Mouse (Mus musculus) brain, embryonic 18.5 days (tissue): ENCODE measurements around the gene Rhod.
"Not testable (repeated sequence)": the region's sequence is repeated elsewhere in the genome, so short reads cannot be mapped to it uniquely, and the experiment has no call there.

Experiments used
- DNase-seq: peaks from one replicate; pipeline ENCODE4 v3.0.0-alpha.2; 2012; ENCODE audit warnings: low read depth, low spot score

The Rhod gene

DNA sequence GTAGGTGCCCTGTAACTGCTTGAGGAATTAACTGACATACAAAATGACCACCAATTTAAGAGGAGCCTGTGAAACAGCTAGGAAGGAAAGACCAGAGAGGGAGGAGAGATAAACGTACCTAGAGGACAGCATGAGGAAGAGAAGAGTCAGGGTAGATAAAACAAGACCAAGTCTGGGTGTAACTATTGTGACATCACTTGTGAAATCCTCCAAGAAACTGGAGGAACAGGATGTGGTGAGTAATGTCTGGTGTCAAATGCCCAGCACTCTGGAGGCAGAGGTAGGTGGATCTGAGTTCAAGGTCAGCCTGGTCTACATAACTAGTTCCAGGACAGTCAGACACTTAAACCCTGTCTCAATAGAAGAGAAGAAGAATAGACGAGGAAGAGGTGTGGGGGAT, 30.2 kb downstream of the Rhod start:
- no peak for DNase-seq

DNA sequence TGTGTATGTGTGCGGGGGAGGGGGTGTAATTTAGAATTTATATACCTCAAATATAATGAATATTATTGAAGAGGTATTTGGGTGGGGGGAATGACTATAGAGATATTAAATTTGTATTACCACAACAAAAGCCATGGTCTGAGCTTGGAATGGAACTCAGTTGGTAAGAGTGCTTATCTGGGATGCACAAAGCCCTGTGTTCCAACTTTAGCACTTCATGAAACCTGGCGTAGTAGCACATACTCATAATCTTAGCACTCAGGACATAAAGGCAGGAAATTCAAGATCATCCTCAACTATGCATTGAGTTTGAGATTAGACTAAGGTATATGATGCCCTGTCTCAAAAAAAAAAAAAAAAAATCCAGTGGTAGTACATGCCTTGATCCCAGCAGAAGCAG, 34.4 kb downstream of the Rhod start:
- DNase-seq = no peak

DNA sequence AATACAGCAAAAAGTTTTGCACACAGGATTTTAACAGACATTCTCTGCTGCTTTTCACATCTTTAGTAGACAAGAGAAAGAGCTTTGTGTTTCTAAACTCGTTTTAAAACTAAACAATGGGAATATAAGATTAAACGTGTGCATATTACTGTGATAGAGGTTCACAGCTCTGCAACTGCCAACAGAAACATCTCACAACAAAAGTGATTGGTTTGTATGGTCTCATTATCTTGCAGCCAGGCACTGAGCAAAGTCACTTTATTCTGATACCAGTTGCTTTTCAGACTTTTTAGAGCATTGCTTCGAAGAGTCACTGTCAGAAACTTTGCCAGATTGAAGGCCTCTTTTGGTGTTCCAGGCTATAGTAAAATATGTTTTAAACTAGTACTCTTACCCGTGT, 40.3 kb downstream of the Rhod start:
- DNase-seq = no peak

DNA sequence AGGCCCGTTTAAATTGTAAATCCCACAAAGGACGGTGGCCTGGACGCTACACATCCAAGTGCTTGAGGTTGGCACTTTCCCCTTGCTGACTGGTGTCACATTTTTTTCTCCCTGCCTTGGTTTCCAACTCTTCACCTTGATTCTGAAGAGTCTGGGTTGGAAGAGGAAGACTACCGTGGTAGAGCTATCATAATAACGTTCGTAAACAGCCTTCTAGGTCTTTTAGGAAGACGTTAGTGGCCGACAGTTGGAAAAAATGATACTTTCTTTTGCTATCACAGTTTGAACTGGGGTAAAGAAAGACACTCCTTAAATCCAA, 40.6 kb downstream of the Rhod start:
- DNase-seq = no peak

DNA sequence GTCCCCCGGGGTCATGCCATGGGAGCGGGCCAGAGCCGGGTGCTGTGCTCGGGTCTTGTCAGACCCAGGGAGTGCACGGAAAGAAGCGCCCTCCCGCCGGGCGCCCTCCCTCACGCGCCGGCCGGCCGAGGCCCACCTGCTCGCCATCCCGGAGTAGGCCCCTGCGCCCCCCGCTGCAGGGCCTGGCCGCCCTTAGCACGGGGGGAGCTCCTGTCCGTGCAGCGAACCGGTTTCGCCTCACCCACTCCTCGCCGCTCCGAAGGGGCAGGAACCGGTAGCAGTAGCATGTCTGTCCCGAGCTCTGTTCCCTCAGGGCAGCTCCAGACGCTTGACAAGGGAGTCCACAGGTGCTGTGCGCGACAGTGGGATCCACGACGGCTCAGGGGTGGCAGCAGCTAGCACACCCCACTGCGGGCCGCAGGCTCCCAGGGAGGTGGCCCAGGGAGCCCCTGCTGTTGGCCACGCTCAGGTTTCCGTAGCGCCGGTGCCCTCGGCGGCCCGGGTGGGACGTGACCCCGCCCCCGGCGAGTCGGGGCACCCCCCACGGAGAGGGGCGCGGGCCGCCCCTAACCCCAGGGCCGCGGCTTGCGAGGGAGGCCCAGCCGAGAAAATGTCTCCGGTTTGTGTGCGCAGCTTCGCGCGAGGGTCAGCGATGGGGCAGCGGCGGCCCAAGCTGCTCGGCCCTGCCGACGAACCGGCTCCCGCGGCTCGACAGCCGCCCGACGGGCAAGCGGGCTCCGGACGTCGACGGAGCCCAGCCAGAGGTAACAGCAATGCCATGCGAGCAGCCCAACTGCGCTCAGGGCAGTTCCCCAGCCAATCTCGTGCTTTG, 41.2 kb downstream of the Rhod start, which contains the start of gene Kdm2a:
TSS of gene Kdm2a (minus strand) at position 488 of the 832 bp plus-strand sequence.
- no peak for DNase-seq

DNA sequence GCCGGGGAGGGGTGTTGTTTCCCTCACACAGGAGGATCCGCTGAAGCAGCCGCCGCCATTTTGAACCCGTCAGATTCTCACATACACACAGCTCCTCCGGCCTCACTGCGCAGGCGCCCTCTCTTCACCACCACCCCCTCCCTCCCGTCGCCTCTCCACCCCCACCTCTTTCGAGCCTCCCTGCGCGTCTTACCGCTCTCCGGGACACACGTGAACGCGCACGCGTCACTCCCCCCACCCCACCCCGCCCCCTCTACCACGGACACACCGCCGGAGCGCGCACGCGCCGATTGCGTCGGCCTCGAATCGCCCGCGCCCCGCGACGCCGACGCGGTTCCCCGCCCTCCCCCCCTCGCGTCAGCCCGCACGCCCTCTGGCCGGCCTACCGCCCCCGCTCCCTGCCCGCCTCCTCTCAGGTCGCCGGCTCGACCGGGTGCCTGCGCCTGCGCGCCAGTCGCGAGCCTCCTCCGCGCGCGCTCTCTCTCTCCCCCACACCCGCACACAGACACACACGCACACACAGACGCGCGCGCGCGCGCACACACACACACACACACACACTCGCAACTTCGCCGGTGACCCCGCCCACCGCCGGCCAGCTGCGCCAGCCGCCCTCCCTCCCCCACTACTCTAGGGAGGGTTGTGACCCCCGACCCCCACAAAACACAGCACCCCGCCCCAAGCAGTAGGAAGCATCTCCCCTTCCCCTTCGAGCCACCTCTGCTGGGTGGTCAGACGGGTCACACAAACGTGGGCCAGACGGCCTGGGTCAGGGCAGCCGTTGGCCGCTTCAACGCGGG, 42.0 kb downstream of the Rhod start:
- peak; percentile 97 for DNase-seq

DNA sequence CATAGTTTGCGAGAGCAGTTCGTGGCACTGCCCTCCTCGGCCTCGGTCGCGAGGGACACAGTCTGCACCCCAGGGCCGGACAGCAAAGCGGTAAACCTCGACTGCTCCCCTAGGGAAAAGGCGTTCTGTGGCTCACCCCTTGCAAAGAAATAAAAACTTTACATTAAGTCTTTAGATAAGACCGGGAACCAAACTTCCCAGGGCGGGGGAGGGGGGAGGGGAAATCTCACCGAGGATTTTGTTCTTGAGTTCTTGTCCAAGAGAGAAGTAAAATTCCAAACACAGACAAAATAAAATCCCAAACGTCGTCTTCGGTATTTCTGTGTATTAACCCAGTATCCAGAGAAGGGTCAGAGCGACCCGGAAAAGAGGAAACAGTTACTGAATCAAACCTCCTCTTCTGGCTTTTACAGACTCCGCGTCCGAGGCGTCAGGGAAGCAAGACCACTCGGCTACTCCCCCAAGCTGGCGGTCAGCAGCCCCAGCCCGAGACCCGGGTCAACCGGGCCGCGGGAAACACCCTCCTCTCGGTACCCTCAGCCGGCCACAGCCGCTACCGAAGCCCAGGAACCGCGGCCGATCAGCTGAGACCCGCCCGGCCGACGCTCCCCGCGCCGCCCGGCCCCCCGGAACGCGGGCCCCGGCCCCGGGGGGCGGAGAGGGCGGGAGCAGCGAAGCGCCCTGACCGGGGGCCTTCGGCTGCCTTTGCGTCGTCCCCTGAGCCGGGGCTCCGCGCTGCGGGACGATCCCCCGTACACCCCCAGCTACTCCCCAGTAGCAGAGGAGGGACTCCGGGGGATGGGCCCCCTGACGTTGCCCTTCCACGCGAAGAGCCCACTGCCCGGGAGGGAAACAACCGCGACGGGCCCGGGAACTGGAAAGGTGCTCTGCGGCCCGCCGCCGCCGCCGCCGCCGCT, 42.9 kb downstream of the Rhod start:
- no peak for DNase-seq

DNA sequence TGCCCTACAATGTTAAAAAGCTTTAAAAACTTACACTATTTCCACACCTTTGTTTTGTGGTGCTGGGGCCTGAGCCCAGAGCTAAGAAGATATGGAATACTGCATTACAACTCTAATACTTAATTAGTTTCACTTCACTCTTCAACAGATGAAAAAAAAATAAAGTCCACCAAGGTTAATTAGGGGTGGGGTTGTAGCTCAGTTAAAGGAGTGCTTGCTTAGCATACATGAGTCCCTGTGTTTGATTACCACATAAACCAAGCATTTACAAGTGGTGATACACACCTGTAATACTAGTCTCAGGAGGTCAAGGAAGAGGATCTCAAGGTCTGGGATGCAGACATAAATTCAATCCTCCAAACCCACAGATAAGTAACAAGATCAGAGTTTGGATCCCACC, 52.0 kb downstream of the Rhod start:
- DNase-seq = no peak

DNA sequence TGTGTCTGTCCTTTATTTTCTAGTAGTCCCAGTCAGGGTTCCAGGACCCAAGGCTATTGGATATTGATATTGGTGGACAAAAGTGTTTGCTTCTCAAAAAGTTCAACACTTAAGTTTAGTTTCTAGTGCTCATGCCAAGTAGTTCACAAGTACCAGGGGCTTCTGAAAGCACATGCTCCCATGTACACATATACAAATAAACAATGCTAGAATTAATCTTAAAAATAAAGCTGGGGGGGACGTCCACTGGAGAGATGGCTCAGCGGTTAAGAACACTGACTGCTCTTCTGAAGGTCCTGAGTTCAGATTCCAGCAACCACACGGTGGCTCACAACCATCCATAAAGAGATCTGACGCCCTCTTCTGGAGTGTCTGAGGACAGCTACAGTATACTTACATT, 54.2 kb downstream of the Rhod start:
- DNase-seq = no peak

DNA sequence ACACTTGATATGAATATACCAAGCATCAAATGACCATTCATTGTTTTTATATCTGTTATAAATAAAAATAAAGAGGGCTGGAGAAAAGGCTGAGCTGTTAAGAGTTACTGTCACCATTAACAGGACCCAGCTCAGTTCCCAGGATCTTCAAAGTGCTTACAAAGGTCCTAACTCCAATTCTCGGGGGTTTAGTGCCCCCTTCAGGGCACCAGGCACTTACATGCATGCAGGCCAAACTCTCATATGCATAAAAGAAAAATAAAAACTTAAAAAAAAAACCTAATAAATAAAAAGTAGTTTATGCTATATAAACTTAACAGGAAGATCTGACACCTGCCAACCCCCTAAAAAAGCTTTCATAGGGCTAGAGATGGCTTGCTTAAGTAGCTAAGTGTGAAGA, 54.9 kb downstream of the Rhod start:
- DNase-seq = no peak

DNA sequence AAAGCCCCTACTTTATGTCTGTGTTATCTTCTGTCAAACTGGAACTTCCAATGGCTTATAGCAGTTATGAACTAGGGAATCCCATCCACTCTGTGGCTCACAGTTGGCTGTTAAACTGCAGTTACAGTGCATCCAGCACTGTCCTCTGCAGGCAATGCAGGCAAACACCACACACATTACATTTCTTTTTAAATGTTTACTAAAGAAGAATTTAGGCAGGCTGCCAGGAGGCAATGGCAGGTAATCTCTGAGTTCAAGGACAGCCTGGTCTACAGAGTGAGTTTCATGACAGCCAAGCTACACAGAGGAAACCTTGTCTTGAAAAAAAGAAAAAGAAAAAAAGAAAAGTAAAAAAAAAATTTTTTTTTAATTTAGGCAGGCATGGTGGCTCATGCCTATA, 55.9 kb downstream of the Rhod start:
- no peak for DNase-seq

DNA sequence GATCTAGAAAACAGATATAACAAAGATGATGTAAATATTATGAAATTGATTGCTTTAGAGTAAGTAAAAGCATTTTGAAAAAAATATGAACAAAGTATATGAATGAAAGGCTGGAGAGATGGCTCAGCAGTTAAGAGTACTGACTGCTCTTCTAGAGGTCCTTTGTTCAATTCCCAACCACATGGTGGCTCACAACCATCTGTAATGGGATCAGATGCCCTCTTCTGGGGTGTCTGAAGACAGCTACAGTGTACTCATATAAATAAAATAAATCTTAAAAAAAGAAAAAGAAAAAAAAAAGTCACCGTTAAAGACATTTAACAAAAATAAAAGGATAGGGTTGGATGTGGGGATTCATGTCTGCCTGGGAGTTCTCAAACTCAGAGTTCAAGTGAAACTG, 56.9 kb downstream of the Rhod start:
- not testable (repeated sequence) for DNase-seq
